Mouse (Mus musculus): ENCODE measurements around the gene Sstr3. TPM values are rescaled to one million over a fixed set of nuclear protein-coding genes. Genes with fewer than 3 reads are reported as not detected.
A peak's percentile ranks its signal among the peaks of the same experiment; 100 is the strongest.

The Sstr3 gene
- polyA plus RNA-seq, 1 experiment from 2014 or later = 0.02 TPM

DNA sequence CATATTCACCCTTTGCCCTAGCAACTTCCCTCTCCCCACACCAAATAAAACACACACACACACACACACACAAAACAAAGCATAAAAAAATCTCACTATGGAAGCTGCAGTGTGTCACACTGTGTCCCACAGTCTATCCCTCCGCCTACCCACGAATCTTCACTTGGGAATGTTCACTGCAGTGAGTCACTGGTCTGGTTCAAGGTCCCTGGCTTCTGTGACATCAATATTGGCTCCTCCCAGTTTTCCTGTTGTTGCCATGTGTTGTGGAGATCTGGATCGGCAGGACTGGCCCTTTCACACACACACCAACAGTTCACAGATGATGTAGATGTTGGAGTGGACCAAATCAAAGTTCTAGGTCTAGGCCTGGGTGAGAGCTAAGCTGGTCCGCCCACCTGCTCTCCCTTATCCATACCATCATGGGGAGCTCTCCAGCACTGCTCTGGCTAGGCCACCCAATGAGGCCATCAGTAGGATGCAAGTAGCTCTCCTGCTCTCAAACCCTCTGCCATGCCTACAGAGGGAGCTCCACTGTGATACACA, 4.8 kb upstream of the Sstr3 start:
- DNase-seq (ENCODE audit: low spot score) = no peak
- Histone ChIP-seq H3K9me3 (replicated peaks) (peaks cover 11% of the 10 kb centered on the region; the same call in 1 of the 2 replicates), H3K27ac (replicated peaks) (no peak overlapping the region), H3K27me3 (ENCODE audit: low read depth, poor library complexity, severe bottlenecking) (peaks cover 18% of the 10 kb centered on the region), H3K36me3 (no peaks in the 10 kb centered on the region), H3K4me3 (no peak overlapping the region), H3K4me1 (peaks cover 22% of the 10 kb centered on the region)
- WGBS = 84% methylated on average over 4 of the region's 4 CpGs

DNA sequence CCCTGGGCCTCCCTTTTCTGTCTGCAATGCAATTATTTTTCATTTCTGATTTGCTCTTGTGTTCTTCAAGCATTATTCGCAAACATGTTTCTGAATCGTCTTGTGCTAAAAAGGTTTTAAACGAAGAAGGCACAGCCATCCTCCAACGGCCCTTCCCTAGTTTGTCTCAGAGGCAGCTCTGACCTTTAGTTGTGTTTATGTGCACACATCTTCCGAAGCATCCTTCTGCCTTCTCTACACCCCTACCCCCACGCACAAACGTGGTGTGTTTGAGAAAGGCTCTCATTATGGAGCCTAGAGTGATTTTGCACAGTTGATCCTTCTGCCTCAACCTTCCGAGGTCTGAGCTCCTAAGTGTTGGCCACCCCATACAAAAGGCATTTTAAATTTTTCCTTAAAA, 4.2 kb upstream of the Sstr3 start:
- H3K4me3 ChIP-seq = no peak overlapping the region
- H3K27ac ChIP-seq (replicated peaks) = peak overlapping the region; percentile 39; the same call in 1 of the 2 replicates
- peaks cover 11% of the 10 kb centered on the region; the same call in 1 of the 2 replicates for H3K9me3 ChIP-seq (replicated peaks)
- H3K4me1 ChIP-seq = peaks cover 26% of the 10 kb centered on the region
- H3K36me3 ChIP-seq = no peaks in the 10 kb centered on the region
- WGBS = 78% methylated on average over 8 of the region's 8 CpGs
- H3K27me3 ChIP-seq (ENCODE audit: low read depth, poor library complexity, severe bottlenecking) = peaks cover 23% of the 10 kb centered on the region
- DNase-seq (ENCODE audit: low spot score) = no peak

DNA sequence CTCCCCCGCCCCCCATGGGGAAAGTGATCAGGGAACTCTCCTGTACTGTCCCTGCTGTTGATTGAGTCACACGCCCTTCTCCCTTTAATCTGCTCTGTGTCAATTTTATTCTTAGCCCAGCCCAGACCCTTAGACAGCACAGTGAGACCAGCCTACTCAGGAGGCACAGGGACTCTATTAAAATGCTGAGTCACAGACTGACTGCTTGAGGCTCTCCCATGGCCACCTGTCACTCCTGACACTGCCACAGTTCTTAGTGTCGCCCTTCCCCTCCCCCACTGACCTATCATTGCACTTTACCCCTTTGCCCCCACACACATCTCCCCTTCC, 3.8 kb upstream of the Sstr3 start:
- Histone ChIP-seq H3K4me1 (peaks cover 26% of the 10 kb centered on the region), H3K36me3 (no peaks in the 10 kb centered on the region), H3K9me3 (replicated peaks) (peaks cover 11% of the 10 kb centered on the region; the same call in 1 of the 2 replicates), H3K27me3 (ENCODE audit: low read depth, poor library complexity, severe bottlenecking) (peaks cover 26% of the 10 kb centered on the region), H3K4me3 (no peak overlapping the region), H3K27ac (replicated peaks) (0 out of 2 replicates have a peak overlapping the region, but pooled peaks have one; percentile 39)
- WGBS = 29% methylated on average over 3 of the region's 3 CpGs
- DNase-seq (ENCODE audit: low spot score) = no peak

DNA sequence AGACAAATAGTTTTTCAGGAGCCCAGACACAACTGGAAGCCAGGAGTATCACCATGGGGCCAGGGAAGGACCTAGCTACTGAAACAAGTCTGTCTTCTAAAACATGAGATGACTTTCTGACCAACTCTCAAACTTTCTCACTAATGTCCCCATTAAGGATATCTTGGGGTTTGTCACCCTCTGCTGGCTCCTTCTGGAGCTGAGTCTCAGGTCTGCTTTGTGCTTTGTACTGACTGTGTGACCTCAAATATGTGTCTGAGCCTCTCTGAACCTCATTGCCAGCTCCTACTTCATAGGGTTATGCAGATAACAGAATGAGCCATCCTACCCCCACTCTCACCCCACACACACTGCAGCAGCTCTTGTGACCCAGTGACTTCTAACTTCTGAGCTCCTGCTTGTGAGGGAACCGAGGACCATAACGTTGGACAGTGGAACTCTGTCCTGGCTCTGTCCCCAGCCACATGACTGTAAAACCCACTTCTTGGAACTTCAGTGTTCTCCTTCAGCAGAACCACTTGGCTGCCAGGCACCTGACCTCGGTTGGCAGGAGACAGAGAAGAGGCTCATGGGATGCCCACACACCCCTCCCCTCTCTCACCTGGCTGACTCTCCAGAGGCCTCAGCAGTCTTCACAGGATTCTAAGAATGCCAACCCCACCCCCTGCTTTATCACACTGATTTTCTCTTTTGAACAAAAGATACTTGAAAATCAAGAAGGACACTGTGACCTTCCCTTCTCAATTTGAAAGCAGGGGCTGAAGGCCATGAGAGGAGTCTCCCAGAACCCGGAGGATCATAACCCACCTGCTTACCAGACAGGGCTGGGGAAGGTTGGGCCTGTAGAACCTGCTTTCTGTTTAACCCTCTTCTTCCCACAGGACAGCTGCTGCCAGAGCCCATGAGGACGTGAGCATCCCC, 3.2 kb upstream of the Sstr3 start:
- no peak for DNase-seq (ENCODE audit: low spot score)
- Histone ChIP-seq H3K4me3 (no peak overlapping the region), H3K27me3 (ENCODE audit: low read depth, poor library complexity, severe bottlenecking) (peaks cover 26% of the 10 kb centered on the region), H3K36me3 (no peaks in the 10 kb centered on the region), H3K27ac (replicated peaks) (0 out of 2 replicates have a peak overlapping the region, but pooled peaks have one; percentile 39), H3K4me1 (peaks cover 26% of the 10 kb centered on the region), H3K9me3 (replicated peaks) (peaks cover 11% of the 10 kb centered on the region; the same call in 1 of the 2 replicates)
- 52% methylated on average over 5 of the region's 5 CpGs for WGBS

GRCm38 (mm10) chr15:78546060-78546459, 1.6 kb upstream of the Sstr3 start:
- no peak for DNase-seq (ENCODE audit: low spot score)
- no peak overlapping the region for H3K27ac ChIP-seq (replicated peaks)
- WGBS = 83% methylated on average over 4 of the region's 4 CpGs
- H3K4me3 ChIP-seq = no peak overlapping the region
- peaks cover 26% of the 10 kb centered on the region for H3K4me1 ChIP-seq
- H3K36me3 ChIP-seq = no peaks in the 10 kb centered on the region
- H3K9me3 ChIP-seq (replicated peaks) = peaks cover 4% of the 10 kb centered on the region; the same call in 1 of the 2 replicates
- peaks cover 33% of the 10 kb centered on the region for H3K27me3 ChIP-seq (ENCODE audit: low read depth, poor library complexity, severe bottlenecking)

DNA sequence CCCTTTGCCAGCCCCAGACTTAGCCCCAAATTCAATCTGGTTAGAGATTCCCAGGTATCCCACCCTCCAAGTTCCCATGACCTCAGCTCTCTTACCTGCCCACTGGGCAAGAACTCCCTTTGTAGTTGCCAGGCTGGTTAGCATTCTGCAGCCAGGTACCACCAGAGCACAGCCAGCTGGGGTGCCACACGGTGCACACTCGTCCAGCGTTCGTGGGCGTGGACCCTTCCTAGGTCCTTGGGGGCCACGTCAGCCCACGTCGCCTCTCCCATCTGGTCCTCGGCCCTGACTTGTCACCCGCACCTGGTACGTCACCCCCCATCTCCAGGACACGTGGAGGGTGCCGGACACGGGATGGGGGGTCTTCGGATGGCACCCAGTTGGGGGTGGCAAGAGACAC, 444 bp downstream of the Sstr3 start:
- H3K27me3 ChIP-seq (ENCODE audit: low read depth, poor library complexity, severe bottlenecking) = peaks cover 52% of the 10 kb centered on the region
- H3K4me1 ChIP-seq = peaks cover 32% of the 10 kb centered on the region
- peak overlapping the region; percentile 28; the same call in 1 of the 2 replicates for H3K27ac ChIP-seq (replicated peaks)
- H3K4me3 ChIP-seq = no peak overlapping the region
- DNase-seq (ENCODE audit: low spot score) = no peak
- WGBS = 88% methylated on average over 15 of the region's 15 CpGs
- H3K36me3 ChIP-seq = no peaks in the 10 kb centered on the region
- no peaks in the 10 kb centered on the region for H3K9me3 ChIP-seq (replicated peaks)

GRCm38 (mm10) chr15:78542767-78543303, 1.6 kb downstream of the Sstr3 start:
- Histone ChIP-seq H3K27me3 (ENCODE audit: low read depth, poor library complexity, severe bottlenecking) (peaks cover 58% of the 10 kb centered on the region), H3K27ac (replicated peaks) (no peak overlapping the region), H3K9me3 (replicated peaks) (no peaks in the 10 kb centered on the region), H3K4me1 (peaks cover 22% of the 10 kb centered on the region), H3K36me3 (no peaks in the 10 kb centered on the region), H3K4me3 (no peak overlapping the region)
- no peak for DNase-seq (ENCODE audit: low spot score)
- 78% methylated on average over 7 of the region's 7 CpGs for WGBS

DNA sequence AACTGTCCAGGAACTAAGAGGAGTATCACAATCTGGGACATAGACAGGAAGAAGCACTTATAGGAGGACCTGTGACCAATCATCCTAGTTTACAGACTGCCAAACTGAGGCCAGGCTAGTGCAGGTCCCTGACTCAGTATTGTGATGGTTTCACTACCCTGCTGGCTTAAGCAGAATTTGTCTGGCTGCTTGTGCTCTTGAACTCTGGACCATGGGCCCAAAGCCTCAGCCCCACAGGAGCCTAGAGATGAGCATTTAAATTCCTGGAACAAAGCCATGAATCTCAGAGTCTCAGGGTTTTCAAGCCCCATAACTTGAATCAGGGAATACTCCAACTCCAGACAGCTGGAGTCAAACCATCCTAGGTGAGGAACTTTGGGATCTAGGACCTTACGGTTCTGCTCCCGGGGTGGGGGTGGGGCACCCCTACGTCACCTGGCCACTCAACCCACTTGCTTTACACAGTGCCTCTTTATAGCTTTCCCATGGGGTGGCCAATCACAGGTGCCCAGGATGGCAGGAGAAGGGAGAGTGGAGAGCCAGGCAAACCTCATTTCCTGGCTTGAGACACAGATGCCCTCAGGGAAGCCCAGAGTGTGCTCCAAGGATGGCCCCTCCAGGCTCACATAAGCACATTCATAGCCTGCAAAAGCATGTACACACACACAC, 2.3 kb downstream of the Sstr3 start:
- Histone ChIP-seq H3K4me3 (no peak overlapping the region), H3K27ac (replicated peaks) (no peak overlapping the region), H3K4me1 (peaks cover 18% of the 10 kb centered on the region), H3K9me3 (replicated peaks) (no peaks in the 10 kb centered on the region), H3K27me3 (ENCODE audit: low read depth, poor library complexity, severe bottlenecking) (peaks cover 58% of the 10 kb centered on the region), H3K36me3 (no peaks in the 10 kb centered on the region)
- DNase-seq (ENCODE audit: low spot score) = no peak
- 82% methylated on average over 3 of the region's 3 CpGs for WGBS

DNA sequence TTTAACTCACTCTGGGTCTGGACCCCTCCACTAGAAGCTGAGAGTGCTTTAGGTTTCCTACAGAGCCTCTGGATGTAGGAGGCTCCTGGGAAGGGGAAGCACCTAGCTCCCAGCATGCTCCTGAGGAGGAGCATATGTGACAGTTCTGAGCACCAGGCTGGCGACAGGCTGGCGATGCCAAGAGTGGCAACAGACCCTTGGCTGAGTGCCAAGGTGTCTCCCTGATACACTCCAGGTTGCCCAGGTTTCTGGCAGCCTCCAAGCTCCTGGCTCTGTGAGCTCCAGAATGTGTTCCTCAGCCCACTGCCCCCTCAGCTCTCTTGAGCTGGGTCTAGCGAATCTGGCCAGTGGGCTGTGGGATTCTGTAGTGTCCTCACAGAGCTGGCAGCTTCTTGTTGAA, 2.9 kb downstream of the Sstr3 start:
- WGBS = 86% methylated on average over 3 of the region's 3 CpGs
- no peaks in the 10 kb centered on the region for H3K36me3 ChIP-seq
- DNase-seq (ENCODE audit: low spot score) = no peak
- peaks cover 58% of the 10 kb centered on the region for H3K27me3 ChIP-seq (ENCODE audit: low read depth, poor library complexity, severe bottlenecking)
- H3K4me3 ChIP-seq = no peak overlapping the region
- no peak overlapping the region for H3K27ac ChIP-seq (replicated peaks)
- peaks cover 18% of the 10 kb centered on the region for H3K4me1 ChIP-seq
- H3K9me3 ChIP-seq (replicated peaks) = no peaks in the 10 kb centered on the region

DNA sequence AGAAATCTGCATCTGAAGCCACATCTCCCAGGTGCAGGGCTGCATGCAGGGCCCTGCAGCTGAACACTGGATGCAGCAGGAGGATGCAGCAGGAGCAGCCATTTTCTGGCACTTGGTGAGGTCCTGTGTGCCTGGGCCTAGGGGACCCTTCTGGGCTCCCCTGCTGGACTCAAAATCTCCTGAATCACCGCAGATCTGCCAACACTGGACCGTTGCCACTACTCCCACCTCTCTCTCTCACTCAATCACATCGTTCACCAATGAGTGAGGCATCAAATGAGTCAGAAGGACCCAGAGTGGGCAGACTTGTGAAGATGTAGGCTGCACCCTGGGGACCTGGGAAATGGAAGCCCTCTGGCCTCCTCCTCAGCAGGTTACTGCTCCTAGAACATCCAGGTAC, 3.4 kb downstream of the Sstr3 start:
- 83% methylated on average over 3 of the region's 3 CpGs for WGBS
- H3K27ac ChIP-seq (replicated peaks) = no peak overlapping the region
- H3K4me3 ChIP-seq = no peak overlapping the region
- H3K4me1 ChIP-seq = peaks cover 24% of the 10 kb centered on the region
- no peaks in the 10 kb centered on the region for H3K36me3 ChIP-seq
- DNase-seq (ENCODE audit: low spot score) = no peak
- no peaks in the 10 kb centered on the region for H3K9me3 ChIP-seq (replicated peaks)
- H3K27me3 ChIP-seq (ENCODE audit: low read depth, poor library complexity, severe bottlenecking) = peaks cover 58% of the 10 kb centered on the region

DNA sequence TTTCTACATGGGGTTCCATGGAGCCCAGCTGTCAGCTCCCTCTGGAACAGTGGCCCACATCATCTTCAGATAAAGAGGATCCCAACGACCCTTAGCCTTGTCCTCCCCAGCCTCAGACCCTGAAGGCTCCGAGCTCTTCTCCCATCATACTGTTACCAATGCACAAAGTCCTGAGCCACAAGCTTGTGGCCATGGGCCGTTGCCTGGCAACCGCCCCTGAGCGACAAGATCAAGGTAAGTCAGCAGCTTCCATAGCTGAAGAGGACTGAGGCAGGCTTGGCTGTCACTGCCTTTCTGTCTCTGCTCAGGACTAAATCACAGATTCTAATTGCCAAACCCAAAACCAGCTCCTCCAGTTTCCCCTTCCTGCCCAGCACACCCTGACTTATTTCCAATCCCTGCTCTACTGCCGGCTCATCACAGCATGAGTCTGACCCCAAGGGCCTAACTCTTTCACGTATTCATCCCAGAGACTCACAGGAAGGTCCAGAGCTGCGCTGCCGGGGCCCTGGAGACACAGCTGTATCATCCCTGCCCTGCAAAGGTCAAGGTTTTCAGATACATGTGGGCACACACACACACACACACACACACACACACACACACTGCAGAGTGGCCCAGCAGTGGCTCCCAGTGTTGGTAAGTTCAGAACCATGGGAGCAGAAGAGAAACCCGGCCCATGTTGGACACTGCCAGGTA, 8.6 kb downstream of the Sstr3 start:
- Histone ChIP-seq H3K9me3 (replicated peaks) (no peaks in the 10 kb centered on the region), H3K36me3 (no peaks in the 10 kb centered on the region), H3K4me1 (peaks cover 39% of the 10 kb centered on the region), H3K27ac (replicated peaks) (no peak overlapping the region), H3K27me3 (ENCODE audit: low read depth, poor library complexity, severe bottlenecking) (peaks cover 34% of the 10 kb centered on the region), H3K4me3 (no peak overlapping the region)
- 50% methylated on average over 10 of the region's 10 CpGs for WGBS
- peak; percentile 26 for DNase-seq (ENCODE audit: low spot score)

- H3K27me3 ChIP-seq (ENCODE audit: low read depth, poor library complexity, severe bottlenecking) = peaks cover 24% of the 10 kb centered on the region
- no peaks in the 10 kb centered on the region for H3K36me3 ChIP-seq
- H3K4me3 ChIP-seq = no peak overlapping the region
- no peaks in the 10 kb centered on the region for H3K9me3 ChIP-seq (replicated peaks)
- H3K27ac ChIP-seq (replicated peaks) = no peak overlapping the region
- WGBS = 84% methylated on average over 10 of the region's 10 CpGs
- peaks cover 53% of the 10 kb centered on the region for H3K4me1 ChIP-seq
- DNase-seq (ENCODE audit: low spot score) = no peak
These were observed 11.1 kb downstream of the Sstr3 start for GRCm38 (mm10) chr15:78533346-78533835.
